Mouse (Mus musculus): ENCODE measurements at regions not wholly inside any gene's neighbourhood (a gene's known extent, or its start where the extent isn't known, plus 50 kb on each side); places are given as distances from the start of the nearest gene placed in this dataset.

DNA sequence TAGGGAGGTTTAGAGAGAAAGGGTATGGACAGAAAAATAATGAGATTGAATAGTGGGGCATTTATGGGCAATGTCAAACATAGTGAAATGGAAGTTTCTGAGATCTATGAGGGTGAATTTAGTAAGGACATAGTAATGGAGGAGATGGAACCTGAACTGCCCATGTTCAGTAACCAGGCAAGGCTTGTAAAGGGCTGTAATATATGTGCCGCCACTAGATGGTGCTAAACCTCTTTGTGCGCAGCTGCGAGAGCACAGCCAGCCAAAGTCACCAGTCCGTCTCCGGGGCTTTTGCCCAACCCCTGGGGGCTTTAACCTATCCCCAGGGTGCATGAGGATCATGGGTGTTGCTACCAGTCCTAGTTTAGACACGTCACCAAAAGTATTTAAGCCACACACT, 77.7 kb upstream of the Vmn2r25 start:
- DNase-seq (ENCODE audit: low spot score in 2 of 2), result peak; percentile 12 to 22

DNA sequence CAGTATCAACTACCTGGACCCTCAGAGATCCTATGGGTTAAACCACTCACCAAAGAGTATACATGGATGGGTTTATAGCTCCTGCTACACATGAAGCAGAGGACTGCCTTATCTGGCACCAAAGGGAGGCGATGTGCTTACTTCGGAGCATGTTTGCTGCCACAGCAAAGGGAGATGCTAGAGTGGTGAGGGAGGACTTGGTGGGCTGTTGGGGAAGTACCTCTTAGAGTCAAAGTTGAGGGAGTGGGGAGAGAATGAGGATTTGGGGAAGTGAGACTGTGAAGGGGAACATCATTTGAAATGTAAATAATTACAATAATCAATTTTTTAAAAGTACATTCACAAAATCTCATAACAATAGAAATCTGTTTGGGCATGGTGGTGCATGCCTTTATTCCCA, 84.7 kb upstream of the Vmn2r25 start:
- DNase-seq (ENCODE audit: low spot score in 2 of 2), result no peak

DNA sequence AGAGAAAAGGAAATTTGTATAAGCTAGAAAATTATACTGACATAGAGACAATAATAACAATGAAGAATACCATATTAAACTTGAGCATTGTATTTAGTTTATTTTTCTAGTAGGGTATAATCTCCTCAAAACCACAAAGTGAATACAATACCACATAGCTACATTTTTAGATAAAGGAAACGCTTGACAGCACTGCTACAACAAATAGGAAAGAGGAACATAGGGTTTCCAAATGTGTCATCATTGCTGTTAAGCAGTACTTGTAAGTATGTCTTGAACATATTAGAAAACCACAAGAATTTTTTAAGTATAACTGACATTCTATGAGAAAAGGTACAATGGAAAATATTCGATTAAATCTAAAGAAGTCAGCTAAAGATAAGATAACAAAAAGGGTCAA, 63.0 kb upstream of the Vmn2r26 start:
- DNase-seq (ENCODE audit: low spot score in 2 of 2), result no peak

DNA sequence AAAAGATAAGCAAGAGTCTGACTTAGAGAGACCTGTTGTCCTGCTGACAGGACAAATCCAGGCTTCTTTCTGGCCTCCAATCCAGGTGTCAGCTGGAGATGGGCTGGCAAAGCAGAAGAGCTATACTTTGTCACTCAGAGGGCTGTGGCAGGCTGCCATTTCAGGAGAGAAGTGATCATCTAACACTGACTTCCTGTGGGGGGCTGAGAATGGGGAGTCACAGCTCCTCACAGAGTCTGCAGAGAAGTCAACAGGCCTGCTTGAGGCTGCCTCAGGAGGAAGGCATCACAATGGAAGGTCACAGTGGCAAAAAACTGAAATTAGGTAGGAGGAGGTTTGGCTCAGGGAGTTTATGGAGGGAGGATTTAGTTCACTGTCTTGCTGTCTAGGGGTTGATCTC, 53.2 kb upstream of the Vmn2r26 start:
- no peak for DNase-seq (ENCODE audit: low spot score in 2 of 2)

Measured in urinary bladder, postnatal 36 days (tissue).